Mouse (Mus musculus): Measurements from ENCODE around the gene Rtp2.

DNA sequence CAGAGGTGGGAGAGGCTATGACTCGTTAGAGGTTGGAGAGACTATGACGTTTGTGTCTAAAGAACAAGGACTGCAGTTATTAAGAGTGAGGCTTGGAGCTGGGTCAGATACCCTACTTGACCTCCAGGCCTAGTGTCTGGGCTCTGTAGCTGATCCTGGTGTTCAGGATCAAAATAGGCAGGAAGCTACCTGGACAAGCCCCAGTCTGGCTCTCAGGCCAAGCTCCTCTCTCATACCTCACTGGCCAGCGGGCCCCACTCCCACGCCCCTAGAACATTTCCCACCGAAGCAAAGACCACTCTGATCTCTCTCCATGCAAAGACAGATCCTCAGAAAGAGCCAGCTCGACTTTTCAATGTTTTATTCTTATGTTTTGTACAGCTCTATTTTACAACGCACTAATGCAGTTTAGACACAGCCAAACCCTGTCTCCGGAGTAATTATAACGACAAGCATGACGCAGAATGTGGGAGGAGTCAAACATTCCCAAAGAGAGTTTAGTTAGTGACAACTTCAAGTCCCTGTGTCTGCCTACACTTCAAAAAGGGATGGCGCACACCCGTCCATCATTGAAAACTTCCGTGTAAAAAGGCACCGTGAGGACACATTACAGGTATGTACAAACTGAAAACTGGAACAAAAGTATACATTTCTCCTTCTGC, 32.6 kb upstream of the Rtp2 start:
- no peak for TF ChIP-seq CTCF (IDR thresholded peaks at IDR 0.05; ENCODE audit: low read depth, low read length)
- no peak for TF ChIP-seq GATA1 (IDR thresholded peaks at IDR 0.05; ENCODE audit: borderline replicate concordance, low read length)
- TF ChIP-seq GATA2 (IDR thresholded peaks at IDR 0.05; ENCODE audit: borderline replicate concordance, low read depth, low read length) = no peak

All from G1E (cell line).